Mouse (Mus musculus): ENCODE results near the gene Bckdha. TPM values are rescaled to one million over a fixed set of nuclear protein-coding genes. Genes with fewer than 3 reads are reported as not detected.

The Bckdha gene
- total RNA-seq, 1 experiment = 96.0 TPM

- H3K9me3 ChIP-seq (ENCODE audit: control insufficient read depth, insufficient read depth, low read depth, low read length) = no peaks in the 10 kb centered on the region
- no peak overlapping the region for H3K27ac ChIP-seq (ENCODE audit: insufficient read depth, low read depth, low read length, poor library complexity, severe bottlenecking)
- H3K9ac ChIP-seq (ENCODE audit: insufficient read depth, low read depth, low read length, poor library complexity, severe bottlenecking) = peak overlapping the region; percentile 54; the same call in 1 of the 2 replicates
- no peak for DNase-seq (ENCODE audit: low read depth, low spot score)
- peak overlapping the region; percentile 65 to 71; a peak in 3 of 4 replicates for H3K4me3 ChIP-seq (ENCODE audit: insufficient read depth in 1 of 2, low read depth in 1 of 2, low read length in 2 of 2, poor library complexity in 1 of 2, severe bottlenecking in 1 of 2)
- peaks cover 4% of the 10 kb centered on the region; the same call in 1 of the 2 replicates for H3K36me3 ChIP-seq (ENCODE audit: control insufficient read depth, insufficient read depth, low read length, poor library complexity, severe bottlenecking)
- TF ChIP-seq ZNF384 (IDR thresholded peaks at IDR 0.05; ENCODE audit: low read depth, low read length) = no peak
- no peak for TF ChIP-seq ZC3H11A (IDR thresholded peaks at IDR 0.05; ENCODE audit: borderline replicate concordance, low read depth, low read length)
- no peak for TF ChIP-seq CHD2 (IDR thresholded peaks at IDR 0.05; ENCODE audit: low read depth, low read length)
- TF ChIP-seq MAFK (IDR thresholded peaks at IDR 0.05; ENCODE audit: insufficient read depth, low read depth, low read length) = no peak
- TF ChIP-seq HCFC1 (IDR thresholded peaks at IDR 0.05; ENCODE audit: borderline replicate concordance, insufficient read depth, low read length) = no peak
- peaks cover 5 to 16% of the 10 kb centered on the region in 2 experiments for H3K4me1 ChIP-seq (ENCODE audit: control insufficient read depth in 2 of 2, insufficient read depth in 2 of 2, low read length in 2 of 2, poor library complexity in 1 of 2)
- in situ Hi-C loops (cut with MboI; ENCODE audit: low sequenced_read_pairs in 2 of 2, unreplicated experiment in 2 of 2) = no loop called here
Measured at GRCm38 (mm10) chr7:25674297-25674696, 15.5 kb upstream of the Bckdha start.

GRCm38 (mm10) chr7:25672442-25672841 is 13.7 kb upstream of the Bckdha start:
- peaks cover 17% of the 10 kb centered on the region for H3K36me3 ChIP-seq (ENCODE audit: control insufficient read depth, insufficient read depth, low read length, poor library complexity, severe bottlenecking)
- H3K4me1 ChIP-seq (ENCODE audit: control insufficient read depth in 2 of 2, insufficient read depth in 2 of 2, low read length in 2 of 2, poor library complexity in 1 of 2) = peaks cover 5 to 31% of the 10 kb centered on the region in 2 experiments
- no peak overlapping the region for H3K4me3 ChIP-seq (ENCODE audit: insufficient read depth in 1 of 2, low read depth in 1 of 2, low read length in 2 of 2, poor library complexity in 1 of 2, severe bottlenecking in 1 of 2)
- TF ChIP-seq MAFK (IDR thresholded peaks at IDR 0.05; ENCODE audit: insufficient read depth, low read depth, low read length) (no peak), ZC3H11A (IDR thresholded peaks at IDR 0.05; ENCODE audit: borderline replicate concordance, low read depth, low read length) (no peak), ZNF384 (IDR thresholded peaks at IDR 0.05; ENCODE audit: low read depth, low read length) (no peak), CHD2 (IDR thresholded peaks at IDR 0.05; ENCODE audit: low read depth, low read length) (no peak), HCFC1 (IDR thresholded peaks at IDR 0.05; ENCODE audit: borderline replicate concordance, insufficient read depth, low read length) (no peak)
- no peak overlapping the region for H3K27ac ChIP-seq (ENCODE audit: insufficient read depth, low read depth, low read length, poor library complexity, severe bottlenecking)
- no peaks in the 10 kb centered on the region for H3K9me3 ChIP-seq (ENCODE audit: control insufficient read depth, insufficient read depth, low read depth, low read length)
- no peak for DNase-seq (ENCODE audit: low read depth, low spot score)
- no peak overlapping the region for H3K9ac ChIP-seq (ENCODE audit: insufficient read depth, low read depth, low read length, poor library complexity, severe bottlenecking)
- in situ Hi-C loops (cut with MboI; ENCODE audit: low sequenced_read_pairs in 2 of 2, unreplicated experiment in 2 of 2) = no loop called here

- Histone ChIP-seq H3K27ac (ENCODE audit: insufficient read depth, low read depth, low read length, poor library complexity, severe bottlenecking) (no peak overlapping the region), H3K9me3 (ENCODE audit: control insufficient read depth, insufficient read depth, low read depth, low read length) (no peaks in the 10 kb centered on the region), H3K4me1 (ENCODE audit: control insufficient read depth in 2 of 2, insufficient read depth in 2 of 2, low read length in 2 of 2, poor library complexity in 1 of 2) (peaks cover 5 to 34% of the 10 kb centered on the region in 2 experiments), H3K36me3 (ENCODE audit: control insufficient read depth, insufficient read depth, low read length, poor library complexity, severe bottlenecking) (peaks cover 23% of the 10 kb centered on the region), H3K9ac (ENCODE audit: insufficient read depth, low read depth, low read length, poor library complexity, severe bottlenecking) (no peak overlapping the region), H3K4me3 (ENCODE audit: insufficient read depth in 1 of 2, low read depth in 1 of 2, low read length in 2 of 2, poor library complexity in 1 of 2, severe bottlenecking in 1 of 2) (no peak overlapping the region)
- TF ChIP-seq ZNF384 (IDR thresholded peaks at IDR 0.05; ENCODE audit: low read depth, low read length) (no peak), ZC3H11A (IDR thresholded peaks at IDR 0.05; ENCODE audit: borderline replicate concordance, low read depth, low read length) (no peak), MAFK (IDR thresholded peaks at IDR 0.05; ENCODE audit: insufficient read depth, low read depth, low read length) (no peak), CHD2 (IDR thresholded peaks at IDR 0.05; ENCODE audit: low read depth, low read length) (no peak), HCFC1 (IDR thresholded peaks at IDR 0.05; ENCODE audit: borderline replicate concordance, insufficient read depth, low read length) (no peak)
- no peak for DNase-seq (ENCODE audit: low read depth, low spot score)
- in situ Hi-C loops (cut with MboI; ENCODE audit: low sequenced_read_pairs in 2 of 2, unreplicated experiment in 2 of 2) = no loop called here
Measured at GRCm38 (mm10) chr7:25671686-25672085, 12.9 kb upstream of the Bckdha start.

- H3K36me3 ChIP-seq (ENCODE audit: control insufficient read depth, insufficient read depth, low read length, poor library complexity, severe bottlenecking) = peaks cover 39% of the 10 kb centered on the region
- in situ Hi-C loops (cut with MboI; ENCODE audit: low sequenced_read_pairs in 2 of 2, unreplicated experiment in 2 of 2) = no loop called here
- H3K4me1 ChIP-seq (ENCODE audit: control insufficient read depth in 2 of 2, insufficient read depth in 2 of 2, low read length in 2 of 2, poor library complexity in 1 of 2) = peaks cover 5 to 43% of the 10 kb centered on the region in 2 experiments
- no peaks in the 10 kb centered on the region for H3K9me3 ChIP-seq (ENCODE audit: control insufficient read depth, insufficient read depth, low read depth, low read length)
- TF ChIP-seq MAFK (IDR thresholded peaks at IDR 0.05; ENCODE audit: insufficient read depth, low read depth, low read length) (no peak), HCFC1 (IDR thresholded peaks at IDR 0.05; ENCODE audit: borderline replicate concordance, insufficient read depth, low read length) (no peak), ZC3H11A (IDR thresholded peaks at IDR 0.05; ENCODE audit: borderline replicate concordance, low read depth, low read length) (no peak), ZNF384 (IDR thresholded peaks at IDR 0.05; ENCODE audit: low read depth, low read length) (peak; percentile 90)
- no peak for DNase-seq (ENCODE audit: low read depth, low spot score)
- H3K27ac ChIP-seq (ENCODE audit: insufficient read depth, low read depth, low read length, poor library complexity, severe bottlenecking) = peak overlapping the region; percentile 91
- H3K9ac ChIP-seq (ENCODE audit: insufficient read depth, low read depth, low read length, poor library complexity, severe bottlenecking) = no peak overlapping the region; the same call in 1 of the 2 replicates
- peak overlapping the region in 1 of 2 experiments; percentile 46; a peak in 2 of 4 replicates for H3K4me3 ChIP-seq (ENCODE audit: insufficient read depth in 1 of 2, low read depth in 1 of 2, low read length in 2 of 2, poor library complexity in 1 of 2, severe bottlenecking in 1 of 2)
Measured at GRCm38 (mm10) chr7:25670096-25670495, 11.3 kb upstream of the Bckdha start.
